Mouse (Mus musculus) thymus, postnatal 4 days (tissue): ENCODE results near the gene Csk.

ENCODE experiments used
- DNase-seq: peaks from one replicate; pipeline ENCODE4 v3.0.0; 2021

The Csk gene

DNA sequence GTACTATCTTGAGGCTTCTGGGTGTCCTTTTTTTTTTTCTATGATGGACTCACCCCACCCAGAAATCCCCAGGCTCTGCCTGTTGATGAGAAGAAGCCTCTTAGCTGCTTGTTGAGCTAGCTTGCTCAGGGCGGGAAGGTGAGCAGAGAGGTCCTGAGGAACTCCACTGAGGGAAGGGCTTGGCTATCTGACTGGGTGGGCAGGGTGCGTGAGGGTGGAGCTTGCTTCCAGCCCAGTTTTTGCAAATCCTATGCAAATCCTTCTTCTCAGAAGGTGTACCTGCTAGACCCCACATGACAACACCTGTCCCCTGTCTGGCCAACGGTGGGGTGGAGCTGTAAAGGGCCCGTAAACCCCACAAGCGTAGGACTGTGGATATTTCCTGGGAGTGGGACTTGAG lies at the start of gene Csk:
Csk (minus strand) TSS at position 349 of the 400 bp plus-strand sequence.
- DNase-seq = no peak

DNA sequence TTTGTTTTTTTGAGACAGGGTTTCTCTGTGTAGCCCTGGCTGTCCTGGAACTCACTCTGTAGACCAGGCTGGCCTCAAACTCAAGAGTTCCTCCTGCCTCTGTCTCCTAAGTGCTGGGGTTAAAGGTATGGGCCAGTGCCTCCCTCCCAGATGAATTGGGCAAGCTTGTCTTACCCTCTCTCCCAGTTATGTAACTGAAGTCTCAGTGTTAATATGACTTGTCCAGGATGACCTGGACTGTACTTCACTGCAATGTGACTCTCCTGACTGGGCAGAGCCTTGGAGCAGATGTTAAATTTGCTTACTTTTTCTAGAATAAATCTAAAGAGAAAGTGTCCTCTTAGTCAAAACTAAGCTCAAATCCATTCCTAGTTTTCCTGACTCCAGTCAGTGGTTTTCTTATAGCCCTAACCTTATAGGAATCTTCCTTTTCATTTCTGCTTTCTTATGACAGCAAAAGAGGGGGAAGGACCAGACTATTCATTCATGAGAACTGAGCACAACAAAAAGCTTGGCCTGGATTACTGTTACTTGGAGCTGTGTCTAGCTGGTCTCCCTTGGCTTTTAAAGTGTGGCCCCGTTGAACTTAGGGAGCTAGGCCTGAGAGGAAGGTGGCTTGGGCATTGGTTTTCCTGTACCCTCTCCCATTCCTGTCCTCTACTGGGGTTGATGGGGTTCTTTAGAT lies 45.2 kb upstream of the Csk start:
- no peak for DNase-seq

DNA sequence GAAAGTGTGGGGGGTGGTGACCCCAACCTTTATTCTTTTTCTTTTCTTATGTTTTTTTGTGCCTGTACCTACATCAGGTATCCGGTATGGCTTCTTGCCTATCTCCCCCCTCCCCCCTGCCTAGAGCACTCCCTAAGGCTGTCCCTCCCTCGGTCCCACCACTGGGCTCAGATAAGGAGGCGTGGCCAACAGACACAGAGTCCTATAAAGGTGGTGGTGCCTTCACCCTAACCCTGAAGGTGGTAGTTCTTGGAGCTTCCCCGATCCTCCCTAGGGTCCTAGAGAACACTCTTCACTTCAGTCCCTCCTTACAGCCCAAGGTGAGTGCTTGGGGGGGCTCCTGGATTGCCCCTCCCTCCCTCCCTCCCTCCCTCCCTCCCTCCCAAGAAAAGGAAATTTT lies 43.9 kb upstream of the Csk start:
- no peak for DNase-seq

DNA sequence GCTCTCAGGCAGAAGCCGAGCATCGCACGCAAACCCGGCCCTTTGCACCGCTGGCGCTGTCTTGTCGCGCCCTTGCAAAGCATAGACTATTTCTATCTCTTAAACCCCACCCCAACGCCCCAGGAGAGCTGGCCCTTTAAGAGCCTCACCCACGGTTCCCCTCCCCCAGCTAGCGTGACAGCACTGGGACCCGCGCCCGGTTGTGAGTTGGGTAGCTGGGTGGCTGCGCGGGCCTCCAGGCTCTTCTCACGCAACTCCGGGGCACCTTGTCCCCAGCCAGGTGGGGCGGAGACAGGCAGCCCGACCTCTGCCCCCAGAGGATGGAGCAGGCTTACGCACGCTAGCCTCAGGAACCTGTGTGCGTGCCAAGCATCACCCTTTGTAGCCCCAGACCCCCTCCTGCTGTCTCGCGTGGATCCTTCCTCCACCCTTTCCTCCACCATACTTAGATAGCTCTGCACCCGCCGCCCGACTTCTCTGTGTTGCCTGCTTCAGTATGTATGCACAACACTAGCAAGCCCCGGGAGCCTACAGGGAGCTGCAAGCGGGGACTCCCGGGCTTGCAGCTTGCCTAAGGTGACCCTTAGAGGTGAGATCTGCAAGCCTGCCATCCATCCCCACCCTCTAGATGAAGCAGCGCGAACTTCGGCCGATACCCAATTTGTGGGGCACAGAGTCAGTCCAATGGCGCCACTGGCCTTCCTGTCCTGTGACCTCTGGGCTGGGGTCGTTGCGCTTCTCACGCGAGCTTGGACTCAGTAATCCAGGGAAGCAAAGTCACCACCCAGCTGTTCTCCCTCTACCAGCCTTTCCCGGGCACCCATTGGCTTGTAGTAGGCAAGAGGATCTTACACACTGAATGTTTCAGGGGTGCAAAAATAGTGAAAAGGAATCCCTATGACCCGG lies 43.2 kb upstream of the Csk start:
- DNase-seq = peak; percentile 57

DNA sequence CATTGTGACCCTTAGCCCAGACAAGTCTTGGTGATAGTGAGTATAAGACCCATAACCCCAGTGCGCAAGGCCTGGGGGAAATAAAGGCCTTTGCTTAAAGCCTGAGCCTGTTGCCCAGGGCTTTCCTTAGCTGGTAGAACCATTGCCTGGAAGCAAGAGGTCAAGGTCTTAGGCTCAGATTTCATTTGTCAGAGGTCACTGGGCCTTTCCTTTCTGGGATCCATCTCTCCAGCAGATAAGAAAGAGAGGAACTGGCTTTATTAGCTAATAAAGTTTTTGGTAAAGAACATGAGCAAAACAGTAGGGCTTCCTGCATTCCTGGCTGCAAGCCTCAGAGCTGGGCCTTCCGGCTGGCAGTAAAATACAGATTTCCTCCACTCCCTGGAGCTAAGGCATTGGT lies 40.7 kb upstream of the Csk start:
- DNase-seq = no peak

DNA sequence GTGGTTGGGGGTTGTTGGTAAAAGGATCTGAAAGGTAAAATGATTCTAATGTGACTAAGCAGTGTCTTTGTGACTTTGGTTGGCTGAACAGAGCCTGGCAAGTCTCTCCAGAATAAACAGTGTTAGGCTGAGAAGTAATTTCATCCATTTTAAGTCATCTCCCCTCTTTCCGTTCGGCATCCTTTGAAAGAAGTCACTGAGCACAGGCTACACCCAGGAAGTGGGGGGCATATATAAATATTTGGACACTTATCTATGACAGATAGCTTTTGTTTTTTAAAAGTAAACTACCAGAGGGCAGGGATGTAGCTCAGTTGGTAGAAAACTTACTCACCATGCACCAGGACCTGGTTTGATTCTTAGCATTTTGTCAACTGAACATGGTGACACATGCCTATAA lies 35.2 kb upstream of the Csk start:
- DNase-seq = no peak

DNA sequence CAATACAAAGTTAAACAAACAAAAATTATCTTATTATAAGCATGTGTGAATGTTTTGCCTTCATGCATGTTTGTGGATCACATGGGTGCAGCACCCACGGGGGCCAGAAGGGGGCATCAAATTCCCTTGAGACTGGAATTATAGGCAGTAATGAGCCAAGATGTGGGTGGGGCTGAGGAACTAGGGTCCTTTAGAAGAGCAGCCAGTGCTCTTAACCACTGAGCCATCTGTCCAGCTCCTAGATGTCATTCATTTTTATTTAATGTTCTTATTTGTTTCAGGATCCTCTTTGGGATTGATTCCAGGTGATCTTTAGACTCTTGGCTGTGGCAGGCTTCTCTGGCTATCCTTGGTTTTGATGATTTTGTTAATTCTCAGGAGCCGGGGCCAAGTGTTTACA lies 34.7 kb upstream of the Csk start:
- DNase-seq = peak; percentile 61

DNA sequence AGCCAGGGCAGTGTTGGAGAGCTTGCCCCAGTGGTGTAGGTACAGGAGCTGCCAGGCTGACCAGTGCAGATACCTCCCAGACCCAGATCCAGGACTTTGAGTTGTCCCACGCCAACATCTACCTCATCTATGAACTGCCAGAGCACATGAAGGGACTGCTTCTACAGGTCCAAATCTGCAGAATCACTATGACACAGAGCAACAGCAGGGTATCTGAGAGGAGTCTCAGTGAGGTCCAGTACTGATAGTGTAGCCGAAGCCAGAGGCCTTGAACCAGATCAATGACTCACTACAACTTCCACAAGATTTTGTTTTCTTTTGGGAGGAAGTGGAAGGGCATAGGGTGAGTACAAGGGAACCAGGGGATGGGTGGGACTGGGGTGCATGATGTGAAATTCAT lies 34.3 kb upstream of the Csk start, which contains the start of gene Cyp1a1:
Cyp1a1 (plus strand) TSS at position 178 of the 400 bp plus-strand sequence.
- no peak for DNase-seq

DNA sequence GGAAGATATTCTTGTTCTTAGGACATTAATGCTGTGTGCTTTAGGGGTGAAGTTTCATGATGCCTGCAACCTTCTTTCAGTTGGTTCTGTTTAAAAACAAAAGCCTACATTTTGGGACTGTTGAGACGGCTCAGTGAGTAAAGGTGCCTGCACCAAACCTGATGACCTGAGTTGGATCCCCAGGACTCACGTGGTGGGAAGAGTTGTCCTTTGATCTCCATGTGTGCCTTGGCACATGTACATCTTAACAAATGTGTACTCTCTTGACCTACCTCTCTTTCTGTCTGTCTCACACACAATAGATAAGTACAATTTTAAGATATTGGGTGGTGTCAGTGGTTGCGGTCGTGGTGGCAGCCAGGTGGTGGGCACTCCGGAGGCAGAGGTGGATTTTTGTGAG lies 32.6 kb upstream of the Csk start:
- DNase-seq = no peak

DNA sequence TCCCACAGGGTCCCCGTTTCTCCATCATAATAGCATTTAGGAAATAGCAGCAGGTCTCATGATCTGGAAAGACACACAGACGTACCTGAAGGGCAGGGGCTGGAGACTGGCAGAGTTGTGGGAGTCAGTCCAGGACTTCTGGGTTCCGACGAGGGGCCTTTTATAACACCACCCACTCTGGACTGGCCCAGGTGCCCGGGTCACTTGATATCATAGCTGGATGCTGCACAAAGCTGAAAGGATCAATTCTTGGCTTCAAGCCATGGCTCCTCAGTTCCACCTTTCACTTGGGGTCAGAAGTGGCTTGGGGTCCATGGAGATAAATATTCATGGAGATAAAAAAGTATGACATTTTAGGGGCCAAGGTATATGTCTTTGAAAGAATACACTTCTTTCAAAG lies 30.1 kb upstream of the Csk start, which contains the start of gene Cyp1a2:
Cyp1a2 (minus strand) TSS at position 184 of the 400 bp plus-strand sequence.
- DNase-seq = no peak

DNA sequence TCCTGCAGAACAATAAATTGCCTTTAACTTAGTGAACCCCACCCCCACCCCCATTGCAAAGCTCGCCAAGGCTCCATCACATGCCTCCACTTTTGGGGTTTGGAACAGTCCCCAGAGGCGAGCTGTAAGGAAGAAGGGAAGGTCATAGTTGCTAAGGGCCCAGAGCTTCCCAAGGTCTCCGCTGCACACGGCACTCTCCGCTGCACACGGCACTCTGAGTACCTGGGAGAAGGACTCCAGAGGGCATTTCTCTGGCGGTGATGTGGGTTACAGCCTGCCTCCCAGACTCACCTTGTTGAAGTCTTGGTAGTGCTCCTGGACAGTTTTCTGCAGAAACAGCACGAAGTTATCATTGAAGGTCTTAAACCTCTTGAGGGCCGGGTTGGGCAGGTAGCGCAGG lies 28.0 kb upstream of the Csk start:
- DNase-seq = no peak

DNA sequence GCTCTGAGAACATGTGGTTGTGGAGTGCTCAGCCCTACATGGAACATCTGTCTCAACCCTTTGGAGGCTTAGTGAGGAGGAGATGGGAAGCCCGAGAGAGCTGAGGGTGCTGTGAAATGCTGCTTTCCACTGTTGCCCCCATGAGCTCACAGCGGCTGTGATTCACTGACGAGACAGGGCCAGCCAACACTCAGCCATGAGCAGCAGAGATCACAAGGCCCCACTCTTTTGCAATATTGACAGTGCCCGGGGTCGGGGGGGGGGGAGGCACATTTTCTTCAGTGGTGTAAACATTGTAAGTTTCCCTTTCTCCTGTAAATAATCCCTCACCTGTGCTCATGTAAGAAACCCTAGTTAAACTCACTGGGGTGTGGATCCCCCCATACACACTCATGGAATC lies 18.1 kb upstream of the Csk start:
- DNase-seq = no peak

DNA sequence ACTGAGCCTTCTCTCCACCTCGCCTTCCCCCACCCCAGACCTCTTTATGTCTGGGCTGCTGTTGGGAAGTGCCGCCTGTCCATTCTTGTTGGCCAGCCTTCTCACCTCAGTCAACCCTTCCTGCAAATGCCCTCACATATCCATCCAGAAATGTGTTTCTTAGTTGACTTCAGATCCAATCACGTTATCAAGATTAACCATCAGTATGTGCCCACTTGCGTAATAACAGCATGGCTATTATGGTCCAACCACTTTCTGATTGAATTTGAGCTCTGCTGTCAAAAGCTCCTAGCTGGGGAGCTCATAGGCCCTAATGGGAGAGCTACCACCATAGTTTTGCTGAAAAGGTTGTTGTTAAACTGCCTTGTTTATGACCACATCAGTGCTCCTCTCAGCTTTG lies 17.6 kb upstream of the Csk start:
- no peak for DNase-seq

DNA sequence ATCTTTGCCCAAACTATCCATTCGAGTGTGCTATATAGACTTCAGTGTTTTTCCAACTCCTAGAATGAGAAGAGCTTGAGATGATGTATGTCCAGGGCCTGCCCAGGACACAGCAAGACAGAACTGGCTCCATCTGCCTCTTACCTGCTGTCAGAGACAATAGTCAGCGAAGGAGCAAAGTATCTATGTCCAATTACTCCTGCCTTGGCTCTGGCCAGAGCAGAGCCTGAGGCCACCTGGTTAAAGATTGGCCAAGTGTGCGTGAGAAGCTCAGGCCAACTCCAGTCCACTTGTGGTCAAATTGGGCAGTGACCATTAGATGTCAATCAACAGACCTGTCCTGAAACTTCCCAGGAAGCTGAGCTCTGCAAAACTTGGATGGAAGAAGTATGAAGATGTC lies 16.1 kb upstream of the Csk start:
- DNase-seq = no peak

DNA sequence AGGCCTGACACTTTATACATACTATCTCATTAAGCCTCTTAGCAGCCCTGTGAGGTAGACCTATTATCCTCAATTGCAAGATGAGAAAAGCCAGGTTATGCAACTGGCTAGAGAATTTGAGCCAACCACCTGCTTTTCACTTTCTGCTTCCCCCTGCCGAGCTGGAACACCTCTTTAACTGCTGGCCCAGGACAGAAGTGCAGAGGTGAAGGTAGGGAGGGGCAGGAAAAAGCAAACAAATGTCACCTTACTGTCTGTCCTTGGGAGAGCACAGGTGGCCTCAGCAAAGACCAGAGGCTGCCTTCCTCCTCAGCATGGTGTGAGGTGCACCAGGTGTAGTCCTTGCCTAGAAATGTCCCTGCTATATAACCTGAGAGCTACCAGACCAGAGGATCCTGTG lies 14.8 kb upstream of the Csk start:
- no peak for DNase-seq

DNA sequence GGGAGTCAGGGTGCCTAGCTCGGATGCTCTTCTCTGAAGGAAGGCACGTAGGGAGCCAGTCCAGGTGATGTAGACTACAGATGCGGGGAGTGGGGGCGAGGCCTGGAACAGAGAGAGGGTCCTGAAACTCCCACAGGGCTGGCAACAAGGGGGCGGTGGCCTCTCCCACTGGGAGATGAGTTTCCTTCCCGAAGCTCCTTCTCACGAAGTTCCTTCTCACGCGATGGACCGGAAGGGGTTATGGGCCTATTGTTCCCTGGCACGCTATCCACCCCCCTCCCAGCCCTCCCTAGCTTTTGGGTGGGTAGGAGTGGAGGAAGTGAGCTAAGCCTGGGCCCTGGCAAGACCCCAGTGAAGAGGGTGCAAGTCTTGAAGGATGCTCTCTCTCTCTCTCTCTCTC lies 14.4 kb upstream of the Csk start:
- peak; percentile 44 for DNase-seq

DNA sequence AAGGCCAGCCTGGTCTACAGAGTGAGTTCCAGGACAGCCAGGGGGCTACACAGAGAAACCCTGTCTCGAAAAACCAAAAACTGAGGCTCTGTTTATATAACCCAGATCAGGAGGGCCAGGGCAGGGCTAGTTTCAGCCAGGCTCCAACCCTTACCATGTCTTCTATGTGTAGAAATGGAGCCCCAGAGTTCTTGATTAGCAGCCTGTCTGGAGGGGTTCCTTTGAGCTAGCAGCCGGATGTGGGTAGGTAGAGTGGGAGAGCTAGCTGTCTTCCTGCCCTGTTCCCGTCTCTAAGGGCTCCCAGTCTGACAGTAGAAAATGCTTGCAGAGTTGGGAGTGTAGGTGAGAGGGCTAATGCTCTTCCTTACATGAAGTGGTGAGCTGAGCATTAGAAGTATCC lies 13.7 kb upstream of the Csk start:
- DNase-seq = peak; percentile 54

DNA sequence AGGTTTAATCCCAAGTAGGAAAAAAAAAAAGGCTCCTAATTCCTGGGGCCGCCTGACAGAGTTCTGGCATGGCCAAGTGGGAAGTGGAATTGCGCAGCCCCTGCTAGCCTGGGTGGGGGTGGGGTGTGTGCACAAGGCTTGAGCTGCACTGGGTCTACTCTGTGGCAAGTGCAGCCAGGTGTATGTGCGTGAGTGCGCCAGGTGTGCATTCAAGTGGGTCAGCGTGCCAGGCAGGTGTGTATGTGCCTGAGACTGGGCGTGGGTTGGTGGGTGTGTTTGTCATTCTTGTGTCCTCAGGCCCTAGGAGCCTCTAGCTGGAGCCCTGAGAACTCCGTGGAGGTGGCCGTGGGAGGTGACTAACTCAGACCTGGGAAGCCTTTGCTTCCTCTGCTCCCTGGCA lies 13.1 kb upstream of the Csk start:
- peak; percentile 58 for DNase-seq

DNA sequence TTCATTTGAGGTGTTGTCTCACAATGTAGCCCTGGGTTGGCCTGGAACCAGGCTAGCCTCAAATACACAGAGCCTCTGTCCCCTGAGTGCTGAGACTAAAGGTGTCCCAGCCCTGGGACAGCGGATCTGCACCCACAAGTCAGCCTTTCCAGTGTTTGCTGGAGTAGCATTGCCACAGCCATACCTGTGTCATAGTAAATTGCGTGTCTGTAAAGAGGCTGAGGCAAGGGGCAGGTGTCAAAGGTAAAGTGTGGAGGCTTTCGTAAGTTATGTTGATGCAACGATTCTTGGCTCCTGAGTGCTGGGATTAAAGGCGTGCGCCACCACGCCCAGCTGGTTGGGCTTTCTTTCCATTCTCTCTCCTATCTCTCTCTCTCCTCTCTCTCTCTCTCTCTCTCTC lies 11.2 kb upstream of the Csk start:
- DNase-seq = no peak

DNA sequence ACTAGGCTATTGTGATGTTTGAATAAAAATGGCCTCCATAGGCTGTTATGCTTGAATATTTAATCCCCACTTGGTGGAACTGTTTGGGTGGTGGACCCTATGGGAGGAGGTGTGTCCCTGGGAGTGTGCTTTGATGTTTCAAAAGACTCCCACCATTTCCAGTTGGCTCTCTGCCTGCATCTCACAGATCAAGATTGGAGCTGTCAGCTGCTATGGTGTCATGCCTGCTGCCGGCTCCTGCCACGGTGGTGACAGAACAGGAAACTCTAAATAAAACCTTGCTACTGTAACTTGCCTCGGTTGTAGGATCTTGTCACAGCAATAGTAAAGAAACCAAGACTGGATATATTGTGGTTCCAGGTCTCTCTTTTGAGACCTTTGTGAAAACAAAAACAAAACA lies 8.1 kb upstream of the Csk start:
- no peak for DNase-seq

DNA sequence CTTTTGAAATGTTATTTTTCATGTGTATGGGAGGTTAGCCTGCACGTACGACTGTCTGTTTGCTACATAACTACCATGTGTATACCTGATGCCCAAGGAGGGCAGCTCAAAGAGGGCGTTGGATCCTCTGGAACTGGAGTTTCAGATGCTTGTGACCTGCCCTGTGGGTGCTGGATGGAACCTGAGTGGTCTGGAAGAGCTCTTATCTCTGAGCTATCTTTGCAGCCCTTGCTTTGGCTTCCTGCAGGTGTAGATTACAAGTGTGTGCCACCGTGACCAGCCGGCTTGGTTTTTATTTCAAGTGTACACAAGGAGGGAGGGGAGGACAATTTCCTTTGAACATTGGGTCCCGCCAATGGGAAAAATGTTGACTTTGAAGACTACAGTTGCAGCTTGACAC lies 7.1 kb upstream of the Csk start:
- peak; percentile 29 for DNase-seq

DNA sequence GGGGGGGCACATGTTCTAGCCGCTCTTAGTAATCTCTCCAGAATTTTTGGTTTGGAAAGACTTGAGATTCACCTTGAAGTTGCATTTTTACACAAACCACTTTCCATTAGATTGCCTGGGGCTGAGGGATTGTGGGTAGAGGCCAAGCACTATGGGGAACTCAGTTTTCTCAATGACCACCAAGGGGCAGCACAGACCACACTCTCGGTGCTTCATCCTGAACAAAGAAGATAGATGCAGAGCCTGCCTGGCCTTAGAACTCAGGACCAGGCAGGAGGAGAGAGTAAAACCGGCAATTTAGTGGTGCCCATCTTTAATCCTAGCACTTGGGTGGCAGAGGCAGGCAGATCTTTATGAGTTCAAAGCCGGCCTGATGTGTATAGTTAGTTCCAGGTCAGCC lies 6.3 kb upstream of the Csk start:
- peak; percentile 79 for DNase-seq

DNA sequence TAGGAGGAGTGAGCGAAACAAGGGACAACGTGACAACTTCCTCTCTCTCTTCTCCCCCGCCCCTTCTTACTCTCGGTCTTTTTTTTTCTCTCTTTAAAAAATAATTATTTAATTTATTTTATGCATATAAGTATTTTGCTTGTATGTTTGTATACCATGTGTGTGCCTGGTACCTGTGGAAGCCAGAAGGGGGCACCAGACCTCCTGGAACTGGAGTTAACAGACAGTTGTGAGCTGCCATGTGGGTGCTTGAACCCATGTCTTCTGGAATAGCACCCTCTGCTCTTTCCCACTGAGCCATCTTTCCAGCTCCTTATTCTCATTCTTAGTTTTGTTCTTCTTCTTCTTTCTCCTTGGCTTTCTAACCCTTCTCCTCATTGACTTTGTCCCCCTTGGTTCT lies 5.5 kb upstream of the Csk start:
- DNase-seq = peak; percentile 52

DNA sequence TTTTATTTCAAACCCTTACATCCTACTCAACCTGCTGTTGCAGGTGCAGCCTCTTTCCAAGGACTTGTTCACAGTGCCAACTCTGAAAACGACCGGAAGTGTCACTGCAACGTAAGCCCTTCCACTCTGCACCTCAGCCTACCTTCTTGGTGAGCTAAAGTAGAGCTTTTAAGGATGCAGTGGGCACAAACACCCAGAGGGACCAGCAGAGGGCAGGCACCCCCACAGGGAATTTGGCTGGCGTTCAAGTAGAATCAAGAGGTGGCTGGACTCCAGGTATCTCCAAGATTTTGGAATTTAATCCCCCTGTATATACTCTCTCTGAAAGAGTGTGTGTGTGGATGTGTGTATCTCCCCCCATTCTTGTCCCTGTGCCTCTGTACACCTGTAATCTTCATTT lies 4.4 kb upstream of the Csk start:
- DNase-seq = peak; percentile 33
